Comparison of ENCODE assay signal across 8 mouse cellular contexts in the genomic region with DNA sequence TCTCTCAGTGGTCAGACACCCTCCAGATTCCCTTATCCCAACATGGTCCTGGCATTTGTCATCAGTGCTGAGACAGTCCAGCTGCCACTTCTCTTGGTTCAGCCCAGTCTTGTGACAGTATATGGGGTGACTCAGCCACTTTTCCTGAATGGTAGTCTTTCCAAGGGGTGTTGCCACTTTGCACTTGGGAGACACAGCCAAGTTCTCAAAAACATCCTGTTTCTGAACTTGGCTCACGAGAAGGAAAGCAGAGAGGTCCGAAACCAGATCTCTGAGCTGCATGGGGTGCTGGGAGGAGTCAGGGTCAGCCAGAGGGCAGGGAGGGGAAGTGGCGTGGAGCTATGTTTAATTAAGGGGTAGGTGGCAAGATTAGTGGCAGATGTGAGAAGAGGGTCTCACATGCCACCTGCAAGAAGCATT. TPM values are rescaled to one million over a fixed set of nuclear protein-coding genes. Genes with fewer than 3 reads are reported as not detected.
A peak's percentile ranks its signal among the peaks of the same experiment; 100 is the strongest.
DNase-seq lines count a peak whose midpoint lies in the region; ATAC-seq and TF ChIP-seq lines count a peak whose summit lies in the region.

No protein-coding gene starts in this region.

- no peak overlapping the region for H3K4me3 ChIP-seq in embryonic facial prominence, embryonic 14.5 days (ENCODE audit: low read depth, low read length)
- H3K4me3 ChIP-seq in lung, postnatal 0 days (ENCODE audit: low read depth, low read length), result no peak overlapping the region

- no peaks in the 10 kb centered on the region for H3K36me3 ChIP-seq in embryonic facial prominence, embryonic 14.5 days (ENCODE audit: control insufficient read depth, insufficient read depth, low read length)
- no peaks in the 10 kb centered on the region for H3K36me3 ChIP-seq in lung, postnatal 0 days (ENCODE audit: insufficient read depth, low read length)

- 9% methylated on average over 3 of the region's 3 CpGs for WGBS in embryonic facial prominence, embryonic 14.5 days
- WGBS in lung, postnatal 0 days, result 2% methylated on average over 3 of the region's 3 CpGs

- H3K9me3 ChIP-seq in embryonic facial prominence, embryonic 14.5 days (ENCODE audit: control insufficient read depth, low read length), result no peaks in the 10 kb centered on the region
- no peaks in the 10 kb centered on the region for H3K9me3 ChIP-seq in lung, postnatal 0 days (ENCODE audit: low read length)

- peak overlapping the region; percentile 16; the same call in 1 of the 2 replicates for H3K4me2 ChIP-seq in embryonic facial prominence, embryonic 14.5 days (ENCODE audit: low read depth, low read length)
- peak overlapping the region; percentile 47 for H3K4me2 ChIP-seq in lung, postnatal 0 days (replicated peaks; ENCODE audit: low read depth, low read length)

- ATAC-seq in embryonic facial prominence, embryonic 14.5 days (ENCODE audit: low read depth), result peak; percentile 42; the same call in 1 of the 2 replicates
- ATAC-seq in lung, postnatal 0 days, result peak; percentile 86
- ATAC-seq in frontal cortex, adult (ENCODE audit: low TSS enrichment), result no peak

- no peaks in the 10 kb centered on the region for H3K27me3 ChIP-seq in embryonic facial prominence, embryonic 14.5 days (replicated peaks; ENCODE audit: control insufficient read depth, insufficient read depth, low read length)
- no peaks in the 10 kb centered on the region for H3K27me3 ChIP-seq in lung, postnatal 0 days (replicated peaks; ENCODE audit: insufficient read depth, low read length)

- H3K4me1 ChIP-seq in embryonic facial prominence, embryonic 14.5 days (ENCODE audit: control insufficient read depth, insufficient read depth, low read length), result peaks cover 15% of the 10 kb centered on the region
- H3K4me1 ChIP-seq in lung, postnatal 0 days (ENCODE audit: insufficient read depth, low read depth, low read length), result peaks cover 23% of the 10 kb centered on the region; the same call in 1 of the 2 replicates

- H3K9ac ChIP-seq in embryonic facial prominence, embryonic 14.5 days (ENCODE audit: low read depth, low read length), result no peak overlapping the region
- H3K9ac ChIP-seq in lung, postnatal 0 days (replicated peaks; ENCODE audit: low read depth), result no peak overlapping the region

- TF ChIP-seq CTCF in lung, postnatal 0 days (IDR thresholded peaks at IDR 0.05), result no peak

- TF ChIP-seq EP300 in lung, postnatal 0 days (IDR thresholded peaks at IDR 0.05), result peak; percentile 85

- intact Hi-C loops in heart, postnatal 36 days (cut with DNase I), result loop anchor here (2.0 to 5.0 kb wide), 3 partner anchors 34 to 55 kb away; a partner anchor contains a TSS

- DNase-seq in adrenal gland, adult (ENCODE audit: inconsistent age in 2 of 2, low spot score in 1 of 2), result peak; percentile 50 to 80
- no peak for DNase-seq in adrenal gland, postnatal 4 days (ENCODE audit: low spot score in 2 of 2)
- peak; percentile 65 for DNase-seq in embryonic facial prominence, embryonic 14.5 days (ENCODE audit: low spot score)
- peak; percentile 70 to 78 for DNase-seq in heart, postnatal 36 days
- DNase-seq in lung, postnatal 0 days (ENCODE audit: low spot score), result peak; percentile 93
- DNase-seq in thymus, postnatal 10 days (ENCODE audit: low spot score in 2 of 2), result no peak
- no peak for DNase-seq in frontal cortex, postnatal 14 days (ENCODE audit: low spot score in 2 of 2)

- no peak overlapping the region for H3K27ac ChIP-seq in embryonic facial prominence, embryonic 14.5 days (replicated peaks; ENCODE audit: low read depth, low read length)
- peak overlapping the region; percentile 87 for H3K27ac ChIP-seq in lung, postnatal 0 days (ENCODE audit: low read length)

RNA-seq across cellular contexts. Expression of a gene that starts 34.0 kb away (rescaled TPM):
- total RNA-seq in adrenal gland, postnatal 4 days (2021), result 10 to 100 TPM; 44.5 to 48.8 TPM
- 47.9 and 58.7 TPM in 2 replicates for polyA plus RNA-seq in embryonic facial prominence, embryonic 14.5 days (2014; fragmentation: Nextera tagmentation; extraction: Ambion mirVana)
- total RNA-seq in heart, postnatal 36 days (2021), result 10 to 100 TPM; 18.8 to 21.2 TPM
- polyA plus RNA-seq in lung, postnatal 0 days (2015; fragmentation: Nextera tagmentation; extraction: Ambion mirVana), result 109 and 122 TPM in 2 replicates

Comparison
In these comparisons a context has a peak if more than half of its experiments do, and no peak if none do; other contexts are left out.
1. DNase-seq: peak in adrenal gland, adult (2 of 2), embryonic facial prominence, embryonic 14.5 days (single experiment), heart, postnatal 36 days (2 of 2) and lung, postnatal 0 days (single experiment); none in adrenal gland, postnatal 4 days (0 of 2), thymus, postnatal 10 days (0 of 2) and frontal cortex, postnatal 14 days (0 of 2).